Mouse (Mus musculus): Measurements from ENCODE around the gene Ifi214. TPM values are rescaled to one million over a fixed set of nuclear protein-coding genes. Genes with fewer than 3 reads are reported as not detected.
"Not testable (repeated sequence)": the region's sequence is repeated elsewhere in the genome, so short reads cannot be mapped to it uniquely, and the experiment has no call there.

The Ifi214 gene
- not detected for total RNA-seq (2021)
- long read RNA-seq, experiment 1 = 0 reads
- long read RNA-seq, experiment 2 = 0 reads

- H3K4me3 ChIP-seq; intact Hi-C loops (cut with DNase I); DNase-seq (ENCODE audit: extremely low spot score in 1 of 2, low spot score in 2 of 2); H3K27ac ChIP-seq: not testable (repeated sequence)
These were observed at the start of gene Ifi214 for GRCm38 (mm10) chr1:173535791-173536190. Ifi214 (minus strand) TSS chr1:173535957.

GRCm38 (mm10) chr1:173579921-173580585, 44.3 kb upstream of the Ifi214 start:
- intact Hi-C loops (cut with DNase I) = no loop called here
- TF ChIP-seq CTCF (IDR thresholded peaks at IDR 0.05) = no peak
- Histone ChIP-seq H3K4me3 (no peak overlapping the region), H3K27ac (no peak overlapping the region)
- DNase-seq (ENCODE audit: extremely low spot score in 1 of 2, low spot score in 2 of 2) = no peak

- TF ChIP-seq CTCF (IDR thresholded peaks at IDR 0.05) = no peak
- intact Hi-C loops (cut with DNase I) = no loop called here
- Histone ChIP-seq H3K27ac (no peak overlapping the region), H3K4me3 (no peak overlapping the region)
- DNase-seq (ENCODE audit: extremely low spot score in 1 of 2, low spot score in 2 of 2) = no peak
These were observed 43.3 kb upstream of the Ifi214 start for GRCm38 (mm10) chr1:173579079-173579478.

GRCm38 (mm10) chr1:173550491-173551050, 14.8 kb upstream of the Ifi214 start:
- H3K27ac ChIP-seq; DNase-seq (ENCODE audit: extremely low spot score in 1 of 2, low spot score in 2 of 2); H3K4me3 ChIP-seq; intact Hi-C loops (cut with DNase I): not testable (repeated sequence)

- DNase-seq (ENCODE audit: extremely low spot score in 1 of 2, low spot score in 2 of 2); H3K27ac ChIP-seq; intact Hi-C loops (cut with DNase I); H3K4me3 ChIP-seq: not testable (repeated sequence)
These were observed 13.0 kb upstream of the Ifi214 start for GRCm38 (mm10) chr1:173548798-173549197.

GRCm38 (mm10) chr1:173521452-173521851, 14.3 kb downstream of the Ifi214 start:
- DNase-seq (ENCODE audit: extremely low spot score in 1 of 2, low spot score in 2 of 2) = no peak
- H3K27ac ChIP-seq = no peak overlapping the region
- H3K4me3 ChIP-seq = no peak overlapping the region
- intact Hi-C loops (cut with DNase I) = no loop called here
- TF ChIP-seq CTCF (IDR thresholded peaks at IDR 0.05) = no peak

- intact Hi-C loops (cut with DNase I); DNase-seq (ENCODE audit: extremely low spot score in 1 of 2, low spot score in 2 of 2): not testable (repeated sequence)
These were observed 25.2 kb downstream of the Ifi214 start for GRCm38 (mm10) chr1:173510595-173510994.

GRCm38 (mm10) chr1:173491483-173491882, 44.3 kb downstream of the Ifi214 start:
- H3K4me3 ChIP-seq; DNase-seq (ENCODE audit: extremely low spot score in 1 of 2, low spot score in 2 of 2); intact Hi-C loops (cut with DNase I); H3K27ac ChIP-seq: not testable (repeated sequence)

More at GRCm38 (mm10) chr1:173510595-173510994, 25.2 kb downstream of the Ifi214 start:
- not testable (repeated sequence) for H3K4me3 ChIP-seq, H3K27ac ChIP-seq

- DNase-seq (ENCODE audit: extremely low spot score in 1 of 2, low spot score in 2 of 2); H3K27ac ChIP-seq; H3K4me3 ChIP-seq; intact Hi-C loops (cut with DNase I): not testable (repeated sequence)
These were observed 44.8 kb downstream of the Ifi214 start, which contains the start of gene Ifi206 for GRCm38 (mm10) chr1:173490812-173491480. Ifi206 (minus strand) TSS chr1:173491041.

- H3K4me3 ChIP-seq; H3K27ac ChIP-seq; DNase-seq (ENCODE audit: extremely low spot score in 1 of 2, low spot score in 2 of 2); intact Hi-C loops (cut with DNase I): not testable (repeated sequence)
These were observed 54.6 kb downstream of the Ifi214 start for GRCm38 (mm10) chr1:173481182-173481574.

GRCm38 (mm10) chr1:173480399-173481181, 55.2 kb downstream of the Ifi214 start:
- DNase-seq (ENCODE audit: extremely low spot score in 1 of 2, low spot score in 2 of 2); intact Hi-C loops (cut with DNase I); H3K4me3 ChIP-seq; H3K27ac ChIP-seq: not testable (repeated sequence)

Small RNAs within 50 kb of the gene (microRNA-seq; reads per million reads assigned to microRNA genes)
- 0 reads per million in 2 experiments for gene Gm44481

Other genes starting within 250 kb of the Ifi214 start
- gene Ackr1, start 202.2 kb downstream of the Ifi214 start, total RNA-seq (2021) = 10 to 100 TPM; 81.0 to 90.2 TPM
- gene Aim2, start 185.1 kb downstream of the Ifi214 start, total RNA-seq (2021) = 1 to 10 TPM; 2.5 to 4.1 TPM
- gene Cadm3, start 168.3 kb downstream of the Ifi214 start, total RNA-seq (2021) = 100 to 1,000 TPM; 437 to 438 TPM
- gene Ifi206, start 44.9 kb downstream of the Ifi214 start, total RNA-seq (2021) = not detected
- not detected for gene Ifi213, start 63.3 kb upstream of the Ifi214 start, total RNA-seq (2021)
- not detected for gene Ifi209, start 95.0 kb upstream of the Ifi214 start, total RNA-seq (2021)
- gene Ifi208, start 137.7 kb upstream of the Ifi214 start, total RNA-seq (2021) = not detected
- gene Ifi207, start 205.8 kb upstream of the Ifi214 start, total RNA-seq (2021) = under 1 TPM; 0.16 to 0.18 TPM
- under 1 TPM in 1 of 2 experiments, not detected in 1; 0.36 TPM for gene Ifi204, start 231.0 kb upstream of the Ifi214 start, total RNA-seq (2021)